Mouse (Mus musculus) hindbrain, embryonic 16.5 days (tissue): ENCODE results near the gene Bicral. TPM values are rescaled to one million over a fixed set of nuclear protein-coding genes. Genes with fewer than 3 reads are reported as not detected.
"Not testable (repeated sequence)": the region's sequence is repeated elsewhere in the genome, so short reads cannot be mapped to it uniquely, and the experiment has no call there.

Experiments used
- ATAC-seq: fragments of 200-750 bp; cut with Nextera tagmentation; 2 replicates; pipeline ENCODE4 v1.8.0; 2017; ENCODE audit warnings: moderate TSS enrichment, moderate library complexity
- H3K27ac ChIP-seq: fragments of 300-500 bp; sonication (generic); 2 replicates; pipeline ENCODE4 v1.5.1; 2014; ENCODE audit warnings: low read depth, mild to moderate bottlenecking, control low read depth, low read length, moderate library complexity
- H3K27me3 ChIP-seq: fragments of 300-500 bp; sonication (generic); replicated peaks from 2 replicates; pipeline ENCODE4 v1.6.1; 2014; ENCODE audit warnings: low read length; ENCODE audit not compliant: control insufficient read depth, insufficient read depth
- H3K36me3 ChIP-seq: fragments of 300-500 bp; sonication (generic); 2 replicates; pipeline ENCODE4 v1.6.1; 2014; ENCODE audit warnings: mild to moderate bottlenecking, low read length, moderate library complexity, mixed read lengths; ENCODE audit not compliant: control insufficient read depth, insufficient read depth
- H3K4me1 ChIP-seq: fragments of 300-500 bp; sonication (generic); 2 replicates; pipeline ENCODE4 v1.6.1; 2014; ENCODE audit warnings: low read depth, low read length; ENCODE audit not compliant: control insufficient read depth, insufficient read depth
- H3K4me2 ChIP-seq: fragments of 300-500 bp; sonication (generic); 2 replicates; pipeline ENCODE4 v1.6.1; 2014; ENCODE audit warnings: mild to moderate bottlenecking, low read length, control low read depth, moderate library complexity
- H3K4me3 ChIP-seq: fragments of 300-500 bp; sonication (generic); 2 replicates; pipeline ENCODE4 v1.5.1; 2014; ENCODE audit warnings: mild to moderate bottlenecking, low read length, control low read depth, moderate library complexity
- H3K9ac ChIP-seq: fragments of 300-500 bp; sonication (generic); 2 replicates; pipeline ENCODE4 v1.6.1; 2014; ENCODE audit warnings: low read depth, mild to moderate bottlenecking, control low read depth, low read length, moderate library complexity
- H3K9me3 ChIP-seq: fragments of 300-500 bp; sonication (generic); 2 replicates; pipeline ENCODE4 v1.6.1; 2014; ENCODE audit warnings: mild to moderate bottlenecking, low read length, moderate library complexity; ENCODE audit not compliant: control insufficient read depth
- WGBS: fragments of 180-500 bp; shearing (Covaris S2); extraction: QIAGEN DNeasy Blood & Tissue Kit; methylation state at CpG from one replicate; pipeline ENCODE4 v1.1.7; 2014; 5-methylcytosine and 5-hydroxymethylcytosine counted together
- polyA plus RNA-seq: library from polyadenylated mRNA; unstranded; fragments of >200 nt; fragmentation: Nextera tagmentation; extraction: Ambion mirVana; gene quantifications from 2 replicates; pipeline ENCODE4 v1.2.1, GENCODE M21; 2015

Bicral gene
- polyA plus RNA-seq, 1 experiment from 2014 or later, result 6.0 TPM

DNA sequence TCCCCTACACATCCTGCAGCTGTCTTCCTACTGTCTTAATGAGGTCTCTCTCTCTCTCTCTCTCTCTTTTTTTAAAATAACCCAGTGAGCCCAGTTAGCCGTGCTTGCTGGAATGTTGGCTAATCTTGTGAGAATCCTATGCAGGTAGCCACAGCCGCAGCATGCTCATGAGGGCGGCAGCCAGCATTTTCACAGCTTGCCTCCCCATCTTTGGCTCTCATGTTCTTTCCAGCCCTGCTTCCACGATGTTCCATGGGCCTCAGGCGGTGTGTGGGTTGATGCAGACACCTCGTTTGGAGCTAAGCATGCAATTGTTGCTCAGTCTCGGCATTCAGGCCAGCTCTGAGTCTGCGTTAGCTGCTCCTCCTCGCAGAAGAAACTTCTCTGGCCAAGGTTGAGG lies 93.4 kb downstream of the Bicral start:
- H3K36me3 ChIP-seq, H3K9me3 ChIP-seq, ATAC-seq, H3K27ac ChIP-seq, H3K4me3 ChIP-seq, H3K27me3 ChIP-seq, H3K4me2 ChIP-seq, H3K4me1 ChIP-seq, H3K9ac ChIP-seq: not testable (repeated sequence)
- WGBS, result 69% methylated on average over 8 of the region's 9 CpGs

GRCm38 (mm10) chr17:46763544-46763943 lies 94.7 kb downstream of the Bicral start, which contains the start of gene Ptcra:
Ptcra (minus strand) TSS chr17:46763712.
- ATAC-seq, result no peak

DNA sequence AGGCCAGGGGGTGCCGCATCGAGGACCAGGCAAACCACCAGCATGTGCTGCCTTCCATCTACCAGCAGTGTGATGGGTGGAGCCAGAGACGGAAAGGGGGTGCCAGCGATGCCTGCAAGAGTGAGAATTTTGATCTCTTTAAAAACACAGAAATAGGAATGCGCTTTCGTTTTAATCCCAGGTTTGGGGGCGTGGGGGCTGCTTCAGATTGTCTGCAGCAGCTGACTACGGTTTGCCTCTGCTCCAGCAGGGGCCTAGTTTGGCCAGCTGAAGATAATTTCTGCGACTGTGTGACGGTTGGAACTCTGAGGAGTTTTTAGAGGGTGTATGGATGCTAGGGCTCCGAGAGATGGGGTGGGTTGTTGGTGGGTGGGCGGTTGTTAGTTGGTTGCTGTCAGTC lies 99.5 kb downstream of the Bicral start:
- WGBS, result 84% methylated on average over 12 of the region's 12 CpGs
- Histone ChIP-seq H3K4me1 (no peaks in the 10 kb centered on the region), H3K36me3 (no peaks in the 10 kb centered on the region), H3K4me2 (no peak overlapping the region), H3K9ac (no peak overlapping the region), H3K9me3 (no peaks in the 10 kb centered on the region), H3K4me3 (no peak overlapping the region), H3K27ac (no peak overlapping the region), H3K27me3 (no peaks in the 10 kb centered on the region)
- ATAC-seq, result no peak

More at GRCm38 (mm10) chr17:46763544-46763943, 94.7 kb downstream of the Bicral start, which contains the start of gene Ptcra:
- no peak within 1 kb of the TSS for H3K27ac ChIP-seq
- no peaks in the 10 kb centered on the region for H3K9me3 ChIP-seq
- no peaks in the 10 kb centered on the region for H3K36me3 ChIP-seq
- no peak within 1 kb of the TSS for H3K4me2 ChIP-seq
- no peak within 1 kb of the TSS for H3K4me3 ChIP-seq
- H3K4me1 ChIP-seq, result no peaks in the 10 kb centered on the region
- 63% methylated on average over 2 of the region's 2 CpGs for WGBS
- H3K9ac ChIP-seq, result no peak within 1 kb of the TSS
- H3K27me3 ChIP-seq, result no peaks in the 10 kb centered on the region

GRCm38 (mm10) chr17:46751794-46752556 lies 106.3 kb downstream of the Bicral start, which contains the start of gene Cnpy3:
Cnpy3 (minus strand) TSS chr17:46752214.
- under 1% methylated on average over 58 of the region's 58 CpGs for WGBS
- Histone ChIP-seq H3K27ac (peak within 1 kb of the TSS; percentile 85), H3K9me3 (no peaks in the 10 kb centered on the region)

DNA sequence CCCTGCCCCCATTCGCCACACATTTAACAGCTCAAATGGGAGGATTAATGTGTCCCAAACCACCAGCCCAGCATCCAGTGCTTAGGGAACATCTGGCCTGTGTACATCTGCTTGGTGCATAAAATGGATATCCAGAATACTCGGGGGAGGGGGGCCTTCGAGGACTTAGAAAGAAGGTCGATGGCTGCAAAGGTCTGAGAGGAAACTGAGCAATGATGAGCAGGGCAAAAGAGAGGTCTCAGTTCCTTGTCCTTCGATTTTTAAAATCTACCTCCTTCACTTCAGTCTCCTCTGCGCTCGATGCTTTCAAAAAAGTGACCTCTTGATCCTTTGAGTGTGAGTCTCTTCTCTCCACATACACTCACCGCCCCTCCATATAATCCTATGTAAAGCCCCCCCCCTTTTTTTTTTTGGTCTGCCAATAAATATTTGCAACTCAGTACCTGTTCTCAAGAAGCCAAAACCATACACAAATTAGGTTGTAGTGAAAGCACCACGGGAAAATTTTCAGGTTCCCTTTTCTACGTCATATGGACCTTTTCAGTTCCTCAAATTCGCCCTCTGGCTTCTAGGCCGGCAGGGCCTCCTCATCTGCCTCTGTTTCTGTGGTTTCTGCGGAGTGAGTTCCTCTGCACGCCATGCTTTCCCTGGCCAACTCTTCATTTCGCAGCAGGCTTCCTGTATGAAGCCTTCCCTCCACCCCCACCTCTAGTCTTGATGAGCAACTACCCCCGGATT lies 107.1 kb downstream of the Bicral start:
- H3K27ac ChIP-seq, result peak overlapping the region; percentile 85
- WGBS, result 32% methylated on average over 16 of the region's 16 CpGs

More at GRCm38 (mm10) chr17:46751794-46752556, 106.3 kb downstream of the Bicral start, which contains the start of gene Cnpy3:
- H3K4me1 ChIP-seq, result peaks cover 13% of the 10 kb centered on the region
- H3K36me3 ChIP-seq, result 0 out of 2 replicates have a peak, but pooled peaks cover 2% of the 10 kb centered on the region
- peak within 1 kb of the TSS; percentile 80 for H3K9ac ChIP-seq
- no peaks in the 10 kb centered on the region for H3K27me3 ChIP-seq
- ATAC-seq, result peak; percentile 99
- peak within 1 kb of the TSS; percentile 78 for H3K4me3 ChIP-seq
- H3K4me2 ChIP-seq, result peak within 1 kb of the TSS; percentile 74

GRCm38 (mm10) chr17:46750580-46750979 lies 107.7 kb downstream of the Bicral start:
- Histone ChIP-seq H3K9me3 (no peaks in the 10 kb centered on the region), H3K36me3 (peaks cover 7% of the 10 kb centered on the region; the same call in 1 of the 2 replicates), H3K4me1 (peaks cover 13% of the 10 kb centered on the region), H3K9ac (peak overlapping the region; percentile 80), H3K4me2 (peak overlapping the region; percentile 74), H3K4me3 (peak overlapping the region; percentile 78; the same call in 1 of the 2 replicates), H3K27me3 (no peaks in the 10 kb centered on the region), H3K27ac (no peak overlapping the region)
- WGBS, result 91% methylated on average over 4 of the region's 4 CpGs
- no peak for ATAC-seq

More for the DNA sequence above, 107.1 kb downstream of the Bicral start:
- no peaks in the 10 kb centered on the region for H3K9me3 ChIP-seq
- peak overlapping the region; percentile 80 for H3K9ac ChIP-seq
- no peaks in the 10 kb centered on the region for H3K27me3 ChIP-seq
- peaks cover 3% of the 10 kb centered on the region; the same call in 1 of the 2 replicates for H3K36me3 ChIP-seq
- H3K4me2 ChIP-seq, result peak overlapping the region; percentile 74
- ATAC-seq, result no peak
- H3K4me1 ChIP-seq, result peaks cover 13% of the 10 kb centered on the region
- H3K4me3 ChIP-seq, result peak overlapping the region; percentile 78

GRCm38 (mm10) chr17:46749282-46749681 lies 109.0 kb downstream of the Bicral start:
- Histone ChIP-seq H3K4me2 (no peak overlapping the region), H3K4me1 (peaks cover 13% of the 10 kb centered on the region), H3K9ac (no peak overlapping the region), H3K36me3 (peaks cover 9% of the 10 kb centered on the region; the same call in 1 of the 2 replicates), H3K27me3 (no peaks in the 10 kb centered on the region), H3K4me3 (no peak overlapping the region), H3K27ac (no peak overlapping the region), H3K9me3 (no peaks in the 10 kb centered on the region)
- WGBS, result 94% methylated on average over 5 of the region's 5 CpGs
- ATAC-seq, result no peak
